Mouse (Mus musculus): Measurements from ENCODE around the gene Cyp1a1. TPM values are rescaled to one million over a fixed set of nuclear protein-coding genes. Genes with fewer than 3 reads are reported as not detected.

The Cyp1a1 gene
- polyA plus RNA-seq, 1 experiment: 1.2 TPM

GRCm38 (mm10) chr9:57696380-57697285, 8.9 kb downstream of the Cyp1a1 start:
- Histone ChIP-seq H3K27me3 (ENCODE audit: control insufficient read depth, insufficient read depth, low read length, poor library complexity, severe bottlenecking) (no peaks in the 10 kb centered on the region), H3K36me3 (ENCODE audit: control insufficient read depth, insufficient read depth, low read length, poor library complexity, severe bottlenecking) (no peaks in the 10 kb centered on the region), H3K9ac (ENCODE audit: low read depth, poor library complexity, severe bottlenecking) (peak overlapping the region; percentile 2; the same call in 1 of the 2 replicates), H3K9me3 (replicated peaks; ENCODE audit: control insufficient read depth, insufficient read depth, low read length, poor library complexity, severe bottlenecking) (no peaks in the 10 kb centered on the region), H3K4me1 (ENCODE audit: control insufficient read depth, insufficient read depth, low read length) (no peaks in the 10 kb centered on the region), H3K4me3 (ENCODE audit: low read depth, low read length) (peak overlapping the region; percentile 49), H3K27ac (ENCODE audit: insufficient read depth, low read length) (no peak overlapping the region)
- TF ChIP-seq EP300 (IDR thresholded peaks at IDR 0.05; ENCODE audit: insufficient read depth, low read depth, low read length): no peak

- Histone ChIP-seq H3K9me3 (replicated peaks; ENCODE audit: control insufficient read depth, insufficient read depth, low read length, poor library complexity, severe bottlenecking) (no peaks in the 10 kb centered on the region), H3K36me3 (ENCODE audit: control insufficient read depth, insufficient read depth, low read length, poor library complexity, severe bottlenecking) (no peaks in the 10 kb centered on the region), H3K27ac (ENCODE audit: insufficient read depth, low read length) (no peak overlapping the region), H3K4me3 (ENCODE audit: low read depth, low read length) (no peak overlapping the region), H3K4me1 (ENCODE audit: control insufficient read depth, insufficient read depth, low read length) (no peaks in the 10 kb centered on the region), H3K27me3 (ENCODE audit: control insufficient read depth, insufficient read depth, low read length, poor library complexity, severe bottlenecking) (no peaks in the 10 kb centered on the region), H3K9ac (ENCODE audit: low read depth, poor library complexity, severe bottlenecking) (no peak overlapping the region)
- TF ChIP-seq CTCF (IDR thresholded peaks at IDR 0.05; ENCODE audit: low read depth, low read length) (no peak), POLR2A (IDR thresholded peaks at IDR 0.05; ENCODE audit: insufficient read depth, low read length) (no peak), EP300 (IDR thresholded peaks at IDR 0.05; ENCODE audit: insufficient read depth, low read depth, low read length) (no peak)
Observed at GRCm38 (mm10) chr9:57697380-57697779, 9.7 kb downstream of the Cyp1a1 start.

GRCm38 (mm10) chr9:57698466-57699150, 10.9 kb downstream of the Cyp1a1 start:
- Histone ChIP-seq H3K9ac (ENCODE audit: low read depth, poor library complexity, severe bottlenecking) (no peak overlapping the region), H3K27ac (ENCODE audit: insufficient read depth, low read length) (no peak overlapping the region), H3K4me3 (ENCODE audit: low read depth, low read length) (no peak overlapping the region), H3K36me3 (ENCODE audit: control insufficient read depth, insufficient read depth, low read length, poor library complexity, severe bottlenecking) (no peaks in the 10 kb centered on the region), H3K27me3 (ENCODE audit: control insufficient read depth, insufficient read depth, low read length, poor library complexity, severe bottlenecking) (no peaks in the 10 kb centered on the region), H3K4me1 (ENCODE audit: control insufficient read depth, insufficient read depth, low read length) (no peaks in the 10 kb centered on the region), H3K9me3 (replicated peaks; ENCODE audit: control insufficient read depth, insufficient read depth, low read length, poor library complexity, severe bottlenecking) (no peaks in the 10 kb centered on the region)
- TF ChIP-seq POLR2A (IDR thresholded peaks at IDR 0.05; ENCODE audit: insufficient read depth, low read length) (no peak), EP300 (IDR thresholded peaks at IDR 0.05; ENCODE audit: insufficient read depth, low read depth, low read length) (no peak), CTCF (IDR thresholded peaks at IDR 0.05; ENCODE audit: low read depth, low read length) (no peak)

- H3K9ac ChIP-seq (ENCODE audit: low read depth, poor library complexity, severe bottlenecking): no peak overlapping the region
- no peaks in the 10 kb centered on the region for H3K4me1 ChIP-seq (ENCODE audit: control insufficient read depth, insufficient read depth, low read length)
- no peaks in the 10 kb centered on the region for H3K27me3 ChIP-seq (ENCODE audit: control insufficient read depth, insufficient read depth, low read length, poor library complexity, severe bottlenecking)
- no peak overlapping the region for H3K4me3 ChIP-seq (ENCODE audit: low read depth, low read length)
- H3K36me3 ChIP-seq (ENCODE audit: control insufficient read depth, insufficient read depth, low read length, poor library complexity, severe bottlenecking): peaks cover 3% of the 10 kb centered on the region; the same call in 1 of the 2 replicates
- no peak overlapping the region for H3K27ac ChIP-seq (ENCODE audit: insufficient read depth, low read length)
- TF ChIP-seq EP300 (IDR thresholded peaks at IDR 0.05; ENCODE audit: insufficient read depth, low read depth, low read length): no peak
- no peak for TF ChIP-seq CTCF (IDR thresholded peaks at IDR 0.05; ENCODE audit: low read depth, low read length)
- no peak for TF ChIP-seq POLR2A (IDR thresholded peaks at IDR 0.05; ENCODE audit: insufficient read depth, low read length)
- H3K9me3 ChIP-seq (replicated peaks; ENCODE audit: control insufficient read depth, insufficient read depth, low read length, poor library complexity, severe bottlenecking): no peaks in the 10 kb centered on the region
Observed at GRCm38 (mm10) chr9:57706496-57706895, 18.8 kb downstream of the Cyp1a1 start.

- no peaks in the 10 kb centered on the region for H3K27me3 ChIP-seq (ENCODE audit: control insufficient read depth, insufficient read depth, low read length, poor library complexity, severe bottlenecking)
- peak within 1 kb of the TSS; percentile 88 for H3K4me3 ChIP-seq (ENCODE audit: low read depth, low read length)
- H3K9me3 ChIP-seq (replicated peaks; ENCODE audit: control insufficient read depth, insufficient read depth, low read length, poor library complexity, severe bottlenecking): no peaks in the 10 kb centered on the region
- peak within 1 kb of the TSS; percentile 56 for H3K27ac ChIP-seq (ENCODE audit: insufficient read depth, low read length)
- H3K4me1 ChIP-seq (ENCODE audit: control insufficient read depth, insufficient read depth, low read length): no peaks in the 10 kb centered on the region
- peaks cover 14% of the 10 kb centered on the region; the same call in 1 of the 2 replicates for H3K36me3 ChIP-seq (ENCODE audit: control insufficient read depth, insufficient read depth, low read length, poor library complexity, severe bottlenecking)
- TF ChIP-seq EP300 (IDR thresholded peaks at IDR 0.05; ENCODE audit: insufficient read depth, low read depth, low read length): no peak
- peak; percentile 47 for TF ChIP-seq POLR2A (IDR thresholded peaks at IDR 0.05; ENCODE audit: insufficient read depth, low read length)
- no peak for TF ChIP-seq CTCF (IDR thresholded peaks at IDR 0.05; ENCODE audit: low read depth, low read length)
- peak within 1 kb of the TSS; percentile 85 for H3K9ac ChIP-seq (ENCODE audit: low read depth, poor library complexity, severe bottlenecking)
Observed at GRCm38 (mm10) chr9:57708068-57708719, 20.5 kb downstream of the Cyp1a1 start, which contains the start of gene Edc3. TSS of gene Edc3 (plus strand) at chr9:57708540.
